Mouse (Mus musculus) embryonic facial prominence, embryonic 15.5 days (tissue): Measurements from ENCODE around the gene Ildr2. TPM values are rescaled to one million over a fixed set of nuclear protein-coding genes. Genes with fewer than 3 reads are reported as not detected.

ENCODE experiments used
- ATAC-seq: fragments of 200-750 bp; cut with Nextera tagmentation; 2 replicates; pipeline ENCODE4 v1.8.0; 2017; ENCODE audit warnings: low read depth, moderate TSS enrichment; ENCODE audit not compliant: insufficient number of reproducible peaks, low FRiP score, low TSS enrichment
- H3K27ac ChIP-seq: fragments of 300-500 bp; sonication (generic); replicated peaks from 2 replicates; pipeline ENCODE4 v1.5.1; 2015; ENCODE audit warnings: mild to moderate bottlenecking, inconsistent platforms
- H3K27me3 ChIP-seq: fragments of 300-500 bp; sonication (generic); 2 replicates; pipeline ENCODE4 v1.6.1; 2015; ENCODE audit warnings: inconsistent platforms
- H3K36me3 ChIP-seq: fragments of 300-500 bp; sonication (generic); 2 replicates; pipeline ENCODE4 v1.6.1; 2015; ENCODE audit warnings: mild to moderate bottlenecking, inconsistent platforms
- H3K4me1 ChIP-seq: fragments of 300-500 bp; sonication (generic); 2 replicates; pipeline ENCODE4 v1.6.1; 2015; ENCODE audit warnings: inconsistent platforms
- H3K4me2 ChIP-seq: fragments of 300-500 bp; sonication (generic); replicated peaks from 2 replicates; pipeline ENCODE4 v1.6.1; 2015; ENCODE audit warnings: mild to moderate bottlenecking, inconsistent platforms
- H3K4me3 ChIP-seq: fragments of 300-500 bp; sonication (generic); replicated peaks from 2 replicates; pipeline ENCODE4 v1.5.1; 2015; ENCODE audit warnings: mild to moderate bottlenecking, inconsistent platforms
- H3K9ac ChIP-seq: fragments of 300-500 bp; sonication (generic); 2 replicates; pipeline ENCODE4 v1.6.1; 2015; ENCODE audit warnings: inconsistent platforms
- H3K9me3 ChIP-seq: fragments of 300-500 bp; sonication (generic); replicated peaks from 2 replicates; pipeline ENCODE4 v1.6.1; 2016; ENCODE audit warnings: inconsistent platforms
- WGBS: fragments of 180-500 bp; shearing (Covaris S2); methylation state at CpG from one replicate; pipeline ENCODE4 v1.1.7; 2015; 5-methylcytosine and 5-hydroxymethylcytosine counted together
- polyA plus RNA-seq: library from polyadenylated mRNA; unstranded; fragments of >200 nt; fragmentation: Nextera tagmentation; extraction: Ambion mirVana; gene quantifications from 2 replicates; pipeline ENCODE4 v1.2.1, GENCODE M21; 2015

Gene Ildr2
- polyA plus RNA-seq, 1 experiment from 2014 or later, result 0.75 TPM

- no peak overlapping the region for H3K4me2 ChIP-seq
- H3K9me3 ChIP-seq, result no peaks in the 10 kb centered on the region
- H3K9ac ChIP-seq, result no peak overlapping the region
- H3K27ac ChIP-seq, result no peak overlapping the region
- WGBS, result 56% methylated on average over 8 of the region's 8 CpGs
- peaks cover 11% of the 10 kb centered on the region for H3K4me1 ChIP-seq
- H3K27me3 ChIP-seq, result peaks cover 26% of the 10 kb centered on the region
- no peak for ATAC-seq
- no peak overlapping the region for H3K4me3 ChIP-seq
- H3K36me3 ChIP-seq, result no peaks in the 10 kb centered on the region
These were observed 50.7 kb downstream of the Ildr2 start for GRCm38 (mm10) chr1:166304352-166305240.

- Histone ChIP-seq H3K27ac (no peak overlapping the region), H3K9ac (no peak overlapping the region), H3K4me2 (peak overlapping the region; percentile 97), H3K4me3 (peak overlapping the region; percentile 50), H3K9me3 (no peaks in the 10 kb centered on the region), H3K36me3 (no peaks in the 10 kb centered on the region), H3K27me3 (peaks cover 39% of the 10 kb centered on the region), H3K4me1 (peaks cover 12% of the 10 kb centered on the region)
- 16% methylated on average over 5 of the region's 5 CpGs for WGBS
- ATAC-seq, result no peak
These were observed 54.5 kb downstream of the Ildr2 start for GRCm38 (mm10) chr1:166308471-166308850.

- H3K36me3 ChIP-seq, result no peaks in the 10 kb centered on the region
- 0 out of 2 replicates have a peak overlapping the region, but pooled peaks have one; percentile 9 for H3K9ac ChIP-seq
- peak overlapping the region; percentile 97 for H3K4me2 ChIP-seq
- peak overlapping the region; percentile 50 for H3K4me3 ChIP-seq
- no peaks in the 10 kb centered on the region for H3K9me3 ChIP-seq
- H3K27me3 ChIP-seq, result peaks cover 39% of the 10 kb centered on the region
- 1% methylated on average over 94 of the region's 94 CpGs for WGBS
- peaks cover 12% of the 10 kb centered on the region for H3K4me1 ChIP-seq
- ATAC-seq, result peak; percentile 74
- H3K27ac ChIP-seq, result no peak overlapping the region
These were observed 55.1 kb downstream of the Ildr2 start for GRCm38 (mm10) chr1:166308851-166309715.

GRCm38 (mm10) chr1:166311151-166311550 is 57.2 kb downstream of the Ildr2 start:
- H3K36me3 ChIP-seq, result no peaks in the 10 kb centered on the region
- H3K4me1 ChIP-seq, result peaks cover 12% of the 10 kb centered on the region
- WGBS, result 76% methylated on average over 5 of the region's 5 CpGs
- H3K4me2 ChIP-seq, result no peak overlapping the region
- no peaks in the 10 kb centered on the region for H3K9me3 ChIP-seq
- H3K4me3 ChIP-seq, result no peak overlapping the region
- H3K9ac ChIP-seq, result no peak overlapping the region
- H3K27me3 ChIP-seq, result peaks cover 39% of the 10 kb centered on the region
- no peak for ATAC-seq
- H3K27ac ChIP-seq, result no peak overlapping the region

- Histone ChIP-seq H3K27me3 (peaks cover 23% of the 10 kb centered on the region), H3K27ac (no peak overlapping the region), H3K9ac (no peak overlapping the region), H3K36me3 (no peaks in the 10 kb centered on the region), H3K4me2 (no peak overlapping the region), H3K9me3 (no peaks in the 10 kb centered on the region), H3K4me1 (peaks cover 10% of the 10 kb centered on the region), H3K4me3 (no peak overlapping the region)
- ATAC-seq, result no peak
- WGBS, result 56% methylated on average over 1 of the region's 1 CpGs
These were observed 59.7 kb downstream of the Ildr2 start for GRCm38 (mm10) chr1:166313637-166314036.

- no peaks in the 10 kb centered on the region for H3K4me1 ChIP-seq
- no peaks in the 10 kb centered on the region for H3K36me3 ChIP-seq
- ATAC-seq, result no peak
- 80% methylated on average over 4 of the region's 4 CpGs for WGBS
- H3K9ac ChIP-seq, result no peak overlapping the region
- H3K27me3 ChIP-seq, result peaks cover 5% of the 10 kb centered on the region; the same call in 1 of the 2 replicates
- H3K27ac ChIP-seq, result no peak overlapping the region
- H3K4me3 ChIP-seq, result no peak overlapping the region
- H3K9me3 ChIP-seq, result no peaks in the 10 kb centered on the region
- H3K4me2 ChIP-seq, result no peak overlapping the region
These were observed 61.8 kb downstream of the Ildr2 start for GRCm38 (mm10) chr1:166315706-166316105.

GRCm38 (mm10) chr1:166319132-166319698 is 65.3 kb downstream of the Ildr2 start:
- Histone ChIP-seq H3K4me3 (no peak overlapping the region), H3K9ac (no peak overlapping the region), H3K4me1 (no peaks in the 10 kb centered on the region), H3K27me3 (no peaks in the 10 kb centered on the region), H3K27ac (no peak overlapping the region), H3K9me3 (no peaks in the 10 kb centered on the region), H3K36me3 (no peaks in the 10 kb centered on the region), H3K4me2 (no peak overlapping the region)
- no peak for ATAC-seq
- WGBS, result 9% methylated on average over 4 of the region's 4 CpGs

GRCm38 (mm10) chr1:166326421-166326820 is 72.5 kb downstream of the Ildr2 start:
- no peaks in the 10 kb centered on the region for H3K4me1 ChIP-seq
- H3K4me3 ChIP-seq, result no peak overlapping the region
- H3K9ac ChIP-seq, result no peak overlapping the region
- ATAC-seq, result no peak
- no peaks in the 10 kb centered on the region for H3K36me3 ChIP-seq
- H3K4me2 ChIP-seq, result no peak overlapping the region
- no peak overlapping the region for H3K27ac ChIP-seq
- H3K9me3 ChIP-seq, result no peaks in the 10 kb centered on the region
- H3K27me3 ChIP-seq, result no peaks in the 10 kb centered on the region
- WGBS, result 81% methylated on average over 3 of the region's 3 CpGs

GRCm38 (mm10) chr1:166330752-166331151 is 76.8 kb downstream of the Ildr2 start:
- H3K36me3 ChIP-seq, result no peaks in the 10 kb centered on the region
- no peak overlapping the region for H3K4me2 ChIP-seq
- no peaks in the 10 kb centered on the region for H3K4me1 ChIP-seq
- 51% methylated on average over 3 of the region's 3 CpGs for WGBS
- no peaks in the 10 kb centered on the region for H3K9me3 ChIP-seq
- no peak overlapping the region for H3K27ac ChIP-seq
- no peak overlapping the region for H3K4me3 ChIP-seq
- no peak overlapping the region for H3K9ac ChIP-seq
- H3K27me3 ChIP-seq, result no peaks in the 10 kb centered on the region
- ATAC-seq, result no peak

- no peak for ATAC-seq
- WGBS, result 86% methylated on average over 6 of the region's 6 CpGs
These were observed 85.2 kb downstream of the Ildr2 start for GRCm38 (mm10) chr1:166339110-166339509.

GRCm38 (mm10) chr1:166342060-166342459 is 88.1 kb downstream of the Ildr2 start:
- no peak overlapping the region for H3K4me2 ChIP-seq
- no peaks in the 10 kb centered on the region for H3K4me1 ChIP-seq
- no peak for ATAC-seq
- no peak overlapping the region for H3K27ac ChIP-seq
- H3K4me3 ChIP-seq, result no peak overlapping the region
- no peak overlapping the region for H3K9ac ChIP-seq
- H3K9me3 ChIP-seq, result no peaks in the 10 kb centered on the region
- no peaks in the 10 kb centered on the region for H3K27me3 ChIP-seq
- 40% methylated on average over 2 of the region's 2 CpGs for WGBS
- H3K36me3 ChIP-seq, result no peaks in the 10 kb centered on the region

More at GRCm38 (mm10) chr1:166339110-166339509, 85.2 kb downstream of the Ildr2 start:
- H3K27me3 ChIP-seq, result no peaks in the 10 kb centered on the region
- H3K4me2 ChIP-seq, result no peak overlapping the region
- no peaks in the 10 kb centered on the region for H3K36me3 ChIP-seq
- H3K9me3 ChIP-seq, result no peaks in the 10 kb centered on the region
- H3K9ac ChIP-seq, result no peak overlapping the region
- no peak overlapping the region for H3K27ac ChIP-seq
- no peaks in the 10 kb centered on the region for H3K4me1 ChIP-seq
- H3K4me3 ChIP-seq, result no peak overlapping the region
